Mouse (Mus musculus) spleen, postnatal 4 days (tissue): ENCODE results near the gene Tanc1.
A peak's percentile ranks its signal among the peaks of the same experiment; 100 is the strongest.
"Not testable (repeated sequence)": the region's sequence is repeated elsewhere in the genome, so short reads cannot be mapped to it uniquely, and the experiment has no call there.

ENCODE experiments used
- DNase-seq, 2 experiments: peaks; one replicate each; pipeline ENCODE4 v3.0.0; 2022; ENCODE audit warnings: low spot score in 2 of 2

The Tanc1 gene

GRCm38 (mm10) chr2:59829718-59830117, 217.9 kb downstream of the Tanc1 start:
- DNase-seq, result no peak

GRCm38 (mm10) chr2:59830151-59830550, 218.3 kb downstream of the Tanc1 start:
- no peak for DNase-seq

GRCm38 (mm10) chr2:59830940-59831339, 219.1 kb downstream of the Tanc1 start:
- DNase-seq, result no peak

GRCm38 (mm10) chr2:59831831-59832230, 220.0 kb downstream of the Tanc1 start:
- no peak for DNase-seq

- no peak for DNase-seq
These were observed 227.0 kb downstream of the Tanc1 start for GRCm38 (mm10) chr2:59838825-59839224.

GRCm38 (mm10) chr2:59839755-59840154, 227.9 kb downstream of the Tanc1 start:
- DNase-seq, result no peak

GRCm38 (mm10) chr2:59840191-59840590, 228.3 kb downstream of the Tanc1 start:
- DNase-seq, result no peak

GRCm38 (mm10) chr2:59841189-59841939, 229.5 kb downstream of the Tanc1 start:
- DNase-seq, result peak in 1 of 2 experiments; percentile 26

- DNase-seq, result no peak
These were observed 230.1 kb downstream of the Tanc1 start for GRCm38 (mm10) chr2:59841944-59842343.

GRCm38 (mm10) chr2:59842556-59843008, 230.7 kb downstream of the Tanc1 start:
- peak in 1 of 2 experiments; percentile 60 for DNase-seq

GRCm38 (mm10) chr2:59843156-59843555, 231.3 kb downstream of the Tanc1 start:
- peak in 1 of 2 experiments; percentile 57 for DNase-seq

- DNase-seq, result peak in 1 of 2 experiments; percentile 50
These were observed 232.0 kb downstream of the Tanc1 start for GRCm38 (mm10) chr2:59843848-59844247.

- not testable (repeated sequence) for DNase-seq
These were observed 240.0 kb downstream of the Tanc1 start for GRCm38 (mm10) chr2:59851885-59852284.

GRCm38 (mm10) chr2:59852916-59853315, 241.1 kb downstream of the Tanc1 start:
- no peak for DNase-seq

- DNase-seq, result no peak
These were observed 241.7 kb downstream of the Tanc1 start for GRCm38 (mm10) chr2:59853543-59853942.

- DNase-seq, result no peak
These were observed 242.5 kb downstream of the Tanc1 start for GRCm38 (mm10) chr2:59854363-59854762.

- DNase-seq, result no peak
These were observed 250.8 kb downstream of the Tanc1 start for GRCm38 (mm10) chr2:59862618-59863017.

- DNase-seq, result no peak
These were observed 258.7 kb downstream of the Tanc1 start for GRCm38 (mm10) chr2:59870526-59870925.

- DNase-seq, result no peak
These were observed 264.6 kb downstream of the Tanc1 start for GRCm38 (mm10) chr2:59876482-59876881.

- no peak for DNase-seq
These were observed 265.5 kb downstream of the Tanc1 start for GRCm38 (mm10) chr2:59877335-59877734.

GRCm38 (mm10) chr2:59878221-59878620, 266.4 kb downstream of the Tanc1 start:
- no peak for DNase-seq

- DNase-seq, result no peak
These were observed 269.6 kb downstream of the Tanc1 start for GRCm38 (mm10) chr2:59881404-59881803.
